Mouse (Mus musculus) CH12.LX (cell line): ENCODE measurements around the gene Fibp.

Experiments
- ELF1 ChIP-seq: IDR thresholded peaks from 2 replicates; pipeline ENCODE4 v1.6.1; 2014; ENCODE audit warnings: low read depth, mild to moderate bottlenecking, inconsistent platforms, low read length, improper control_type of control experiment
- IRF4 ChIP-seq: IDR thresholded peaks from 2 replicates; pipeline ENCODE4 v1.6.1; 2014; ENCODE audit warnings: low read depth, mild to moderate bottlenecking, inconsistent platforms, low read length, improper control_type of control experiment
- MAZ ChIP-seq: IDR thresholded peaks from 2 replicates; pipeline ENCODE4 v1.6.1; 2012; ENCODE audit warnings: low read depth, mild to moderate bottlenecking, inconsistent platforms, low read length, improper control_type of control experiment, moderate library complexity
- POLR2A ChIP-seq: IDR thresholded peaks from 2 replicates; pipeline ENCODE4 v1.6.1; 2011; ENCODE audit warnings: low read depth, mild to moderate bottlenecking, improper control_type of control experiment, low read length
- POLR2AphosphoS2 ChIP-seq: IDR thresholded peaks from 2 replicates; pipeline ENCODE4 v1.6.1; 2011; ENCODE audit warnings: low read depth, low read length, improper control_type of control experiment
- ZNF384 ChIP-seq: IDR thresholded peaks from 2 replicates; pipeline ENCODE4 v1.6.1; 2012; ENCODE audit warnings: low read depth, low read length, improper control_type of control experiment, inconsistent platforms

GRCm38 (mm10) chr19:5424092-5424781 lies 36.2 kb upstream of the Fibp start:
- TF ChIP-seq IRF4 (no peak), MAZ (peak; percentile 13; the same call in 1 of the 2 replicates), POLR2AphosphoS2 (no peak), ELF1 (no peak), ZNF384 (no peak), POLR2A (no peak)
